Mouse (Mus musculus) B cell, adult 2 months (primary cell): Measurements from ENCODE around the gene Mgat5.
A peak's percentile ranks its signal among the peaks of the same experiment; 100 is the strongest.

ENCODE experiments used
- DNase-seq, 2 experiments: peaks; one replicate each; pipeline ENCODE4 v3.0.0; 2022

The Mgat5 gene

GRCm38 (mm10) chr1:127442880-127443877 lies 238.4 kb downstream of the Mgat5 start:
- no peak for DNase-seq

GRCm38 (mm10) chr1:127444836-127445485 lies 240.1 kb downstream of the Mgat5 start:
- DNase-seq, result no peak

- DNase-seq, result no peak
Observed at GRCm38 (mm10) chr1:127453397-127453796, 248.6 kb downstream of the Mgat5 start.

GRCm38 (mm10) chr1:127459015-127459451 lies 254.2 kb downstream of the Mgat5 start:
- peak; percentile 59 to 61 for DNase-seq

GRCm38 (mm10) chr1:127459576-127459975 lies 254.8 kb downstream of the Mgat5 start:
- DNase-seq, result no peak

- no peak for DNase-seq
Observed at GRCm38 (mm10) chr1:127461017-127461416, 256.2 kb downstream of the Mgat5 start.

- DNase-seq, result no peak
Observed at GRCm38 (mm10) chr1:127464041-127464440, 259.2 kb downstream of the Mgat5 start.

GRCm38 (mm10) chr1:127465292-127465691 lies 260.5 kb downstream of the Mgat5 start:
- no peak for DNase-seq

GRCm38 (mm10) chr1:127467238-127467637 lies 262.4 kb downstream of the Mgat5 start:
- no peak for DNase-seq

GRCm38 (mm10) chr1:127470175-127470574 lies 265.4 kb downstream of the Mgat5 start:
- DNase-seq, result peak; percentile 10 to 33

- no peak for DNase-seq
Observed at GRCm38 (mm10) chr1:127475756-127476155, 270.9 kb downstream of the Mgat5 start.

GRCm38 (mm10) chr1:127482911-127483310 lies 278.1 kb downstream of the Mgat5 start:
- no peak for DNase-seq

- DNase-seq, result peak in 1 of 2 experiments; percentile 20
Observed at GRCm38 (mm10) chr1:127484188-127484587, 279.4 kb downstream of the Mgat5 start.

- DNase-seq, result peak; percentile 85
Observed at GRCm38 (mm10) chr1:127484826-127485225, 280.0 kb downstream of the Mgat5 start.

- DNase-seq, result peak; percentile 74 to 75
Observed at GRCm38 (mm10) chr1:127487161-127487560, 282.3 kb downstream of the Mgat5 start.

GRCm38 (mm10) chr1:127496737-127497543 lies 292.1 kb downstream of the Mgat5 start:
- DNase-seq, result peak; percentile 74 to 76

- DNase-seq, result no peak
Observed at GRCm38 (mm10) chr1:127498746-127499145, 293.9 kb downstream of the Mgat5 start.

GRCm38 (mm10) chr1:127500219-127500618 lies 295.4 kb downstream of the Mgat5 start:
- peak; percentile 95 for DNase-seq

GRCm38 (mm10) chr1:127500701-127501100 lies 295.9 kb downstream of the Mgat5 start:
- DNase-seq, result peak; percentile 76 to 78

- DNase-seq, result no peak
Observed at GRCm38 (mm10) chr1:127507042-127507650, 302.3 kb downstream of the Mgat5 start.

GRCm38 (mm10) chr1:127508067-127508739 lies 303.4 kb downstream of the Mgat5 start:
- DNase-seq, result no peak

GRCm38 (mm10) chr1:127508921-127509320 lies 304.1 kb downstream of the Mgat5 start:
- DNase-seq, result no peak
